Mouse (Mus musculus) MEL (cell line): Measurements from ENCODE around the gene Zxdb.
"Not testable (repeated sequence)": the region's sequence is repeated elsewhere in the genome, so short reads cannot be mapped to it uniquely, and the experiment has no call there.

Experiments used
- MAZ ChIP-seq: IDR thresholded peaks from 2 replicates; pipeline ENCODE4 v1.6.1; 2012; ENCODE audit warnings: low read depth, mild to moderate bottlenecking, inconsistent platforms, low read length, improper control_type of control experiment
- POLR2AphosphoS5 ChIP-seq: IDR thresholded peaks from 2 replicates; pipeline ENCODE4 v1.6.1; 2012; ENCODE audit warnings: low read depth, borderline replicate concordance, mild to moderate bottlenecking, inconsistent platforms, low read length, moderate library complexity, mixed read lengths
- ZNF384 ChIP-seq: IDR thresholded peaks from 2 replicates; pipeline ENCODE4 v1.6.1; 2012; ENCODE audit warnings: low read depth, mild to moderate bottlenecking, inconsistent platforms, low read length, improper control_type of control experiment

DNA sequence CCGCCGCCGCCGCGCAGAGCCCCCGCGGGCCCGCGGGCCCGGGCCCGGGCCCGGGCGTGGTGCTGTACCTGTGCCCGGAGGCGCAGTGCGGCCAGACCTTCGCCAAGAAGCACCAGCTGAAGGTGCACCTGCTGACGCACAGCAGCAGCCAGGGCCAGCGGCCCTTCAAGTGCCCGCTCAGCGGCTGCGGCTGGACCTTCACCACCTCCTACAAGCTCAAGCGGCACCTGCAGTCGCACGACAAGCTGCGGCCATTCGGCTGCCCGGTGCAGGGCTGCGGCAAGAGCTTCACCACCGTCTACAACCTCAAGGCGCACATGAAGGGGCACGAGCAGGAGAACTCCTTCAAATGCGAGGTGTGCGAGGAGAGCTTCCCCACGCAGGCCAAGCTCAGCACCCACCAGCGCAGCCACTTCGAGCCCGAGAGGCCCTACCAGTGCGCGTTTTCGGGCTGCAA is 1.3 kb downstream of the Zxdb start:
- TF ChIP-seq MAZ, ZNF384, POLR2AphosphoS5: not testable (repeated sequence)
